ENCODE assay signal across 8 mouse cellular contexts in genomic region chr16:29945376-29945890, GRCm38 (mm10).
DNase-seq lines count a peak whose midpoint lies in the region; ATAC-seq lines count a peak whose summit lies in the region.

No protein-coding gene starts in this region.

- H3K4me2 ChIP-seq in neural tube, embryonic 11.5 days (ENCODE audit: low read depth): peak overlapping the region; percentile 70
- H3K4me2 ChIP-seq in embryonic facial prominence, embryonic 13.5 days: peak overlapping the region; percentile 88
- peak overlapping the region; percentile 82 for H3K4me2 ChIP-seq in midbrain, embryonic 12.5 days (replicated peaks)

- no peaks in the 10 kb centered on the region for H3K36me3 ChIP-seq in neural tube, embryonic 11.5 days (ENCODE audit: control insufficient read depth, insufficient read depth, low read length)
- no peaks in the 10 kb centered on the region for H3K36me3 ChIP-seq in embryonic facial prominence, embryonic 13.5 days
- H3K36me3 ChIP-seq in limb, embryonic 10.5 days: no peaks in the 10 kb centered on the region
- H3K36me3 ChIP-seq in midbrain, embryonic 12.5 days: no peaks in the 10 kb centered on the region

- intact Hi-C loops in heart, postnatal 25 days (cut with DNase I): loop anchor here (2.0 kb wide), 1 partner anchor 113 kb away; no protein-coding TSS in a partner anchor
- intact Hi-C loops in left cerebral cortex, postnatal 14 days (cut with DNase I): loop anchor here (5.0 to 10.0 kb wide), 3 partner anchors 101 to 213 kb away; no protein-coding TSS in a partner anchor

- ATAC-seq in neural tube, embryonic 11.5 days (ENCODE audit: insufficient read depth, low FRiP score, low TSS enrichment): no peak
- ATAC-seq in embryonic facial prominence, embryonic 13.5 days (ENCODE audit: insufficient number of reproducible peaks, insufficient read depth, low FRiP score, low TSS enrichment, low read depth): no peak
- no peak for ATAC-seq in midbrain, embryonic 12.5 days (ENCODE audit: low FRiP score, low read depth)

- 11% methylated on average over 9 of the region's 9 CpGs for WGBS in neural tube, embryonic 11.5 days
- WGBS in embryonic facial prominence, embryonic 13.5 days: 10% methylated on average over 9 of the region's 9 CpGs
- 12% methylated on average over 9 of the region's 9 CpGs for WGBS in limb, embryonic 10.5 days
- 10% methylated on average over 9 of the region's 9 CpGs for WGBS in midbrain, embryonic 12.5 days

- peak overlapping the region; percentile 37 for H3K4me3 ChIP-seq in neural tube, embryonic 11.5 days (ENCODE audit: low read depth, low read length)
- H3K4me3 ChIP-seq in embryonic facial prominence, embryonic 13.5 days: peak overlapping the region; percentile 46
- peak overlapping the region; percentile 54 for H3K4me3 ChIP-seq in limb, embryonic 10.5 days
- H3K4me3 ChIP-seq in midbrain, embryonic 12.5 days: peak overlapping the region; percentile 39

- no peak for DNase-seq in neural tube, embryonic 11.5 days (ENCODE audit: low spot score)
- no peak for DNase-seq in neural tube, embryonic 10.5 days (ENCODE audit: extremely low spot score, low spot score)
- peak; percentile 47 for DNase-seq in heart, postnatal 25 days (ENCODE audit: low spot score)
- no peak for DNase-seq in limb, embryonic 10.5 days (ENCODE audit: low spot score)
- DNase-seq in layer of hippocampus, postnatal 25 days (ENCODE audit: extremely low spot score in 1 of 2, low spot score in 1 of 2): no peak
- no peak for DNase-seq in left cerebral cortex, postnatal 14 days (ENCODE audit: low spot score in 2 of 2)

- 0 out of 2 replicates have a peak, but pooled peaks cover 3% of the 10 kb centered on the region for H3K27me3 ChIP-seq in neural tube, embryonic 11.5 days (ENCODE audit: control insufficient read depth, insufficient read depth, low read length)
- H3K27me3 ChIP-seq in embryonic facial prominence, embryonic 13.5 days: no peaks in the 10 kb centered on the region
- H3K27me3 ChIP-seq in limb, embryonic 10.5 days (ENCODE audit: low read depth, poor library complexity, severe bottlenecking): 0 out of 2 replicates have a peak, but pooled peaks cover 8% of the 10 kb centered on the region
- peaks cover 38% of the 10 kb centered on the region for H3K27me3 ChIP-seq in midbrain, embryonic 12.5 days

- H3K9ac ChIP-seq in neural tube, embryonic 11.5 days (ENCODE audit: low read length): peak overlapping the region; percentile 73
- H3K9ac ChIP-seq in embryonic facial prominence, embryonic 13.5 days: peak overlapping the region; percentile 75
- H3K9ac ChIP-seq in midbrain, embryonic 12.5 days (replicated peaks): peak overlapping the region; percentile 50

- peak overlapping the region; percentile 53; the same call in 1 of the 2 replicates for H3K27ac ChIP-seq in neural tube, embryonic 11.5 days (ENCODE audit: low read depth, low read length)
- H3K27ac ChIP-seq in embryonic facial prominence, embryonic 13.5 days: peak overlapping the region; percentile 91
- peak overlapping the region; percentile 92 for H3K27ac ChIP-seq in limb, embryonic 10.5 days
- H3K27ac ChIP-seq in midbrain, embryonic 12.5 days (replicated peaks): peak overlapping the region; percentile 58

- 0 out of 2 replicates have a peak, but pooled peaks cover 3% of the 10 kb centered on the region for H3K9me3 ChIP-seq in neural tube, embryonic 11.5 days (ENCODE audit: control insufficient read depth, low read length)
- H3K9me3 ChIP-seq in embryonic facial prominence, embryonic 13.5 days: no peaks in the 10 kb centered on the region
- H3K9me3 ChIP-seq in limb, embryonic 10.5 days (replicated peaks): no peaks in the 10 kb centered on the region
- H3K9me3 ChIP-seq in midbrain, embryonic 12.5 days: no peaks in the 10 kb centered on the region

- peaks cover 9% of the 10 kb centered on the region; the same call in 1 of the 2 replicates for H3K4me1 ChIP-seq in neural tube, embryonic 11.5 days (ENCODE audit: control insufficient read depth, insufficient read depth, low read length)
- H3K4me1 ChIP-seq in embryonic facial prominence, embryonic 13.5 days: peaks cover 35% of the 10 kb centered on the region
- peaks cover 56% of the 10 kb centered on the region for H3K4me1 ChIP-seq in limb, embryonic 10.5 days
- H3K4me1 ChIP-seq in midbrain, embryonic 12.5 days: peaks cover 18% of the 10 kb centered on the region
